Mouse (Mus musculus): ENCODE measurements around the gene Elmod3.

DNA sequence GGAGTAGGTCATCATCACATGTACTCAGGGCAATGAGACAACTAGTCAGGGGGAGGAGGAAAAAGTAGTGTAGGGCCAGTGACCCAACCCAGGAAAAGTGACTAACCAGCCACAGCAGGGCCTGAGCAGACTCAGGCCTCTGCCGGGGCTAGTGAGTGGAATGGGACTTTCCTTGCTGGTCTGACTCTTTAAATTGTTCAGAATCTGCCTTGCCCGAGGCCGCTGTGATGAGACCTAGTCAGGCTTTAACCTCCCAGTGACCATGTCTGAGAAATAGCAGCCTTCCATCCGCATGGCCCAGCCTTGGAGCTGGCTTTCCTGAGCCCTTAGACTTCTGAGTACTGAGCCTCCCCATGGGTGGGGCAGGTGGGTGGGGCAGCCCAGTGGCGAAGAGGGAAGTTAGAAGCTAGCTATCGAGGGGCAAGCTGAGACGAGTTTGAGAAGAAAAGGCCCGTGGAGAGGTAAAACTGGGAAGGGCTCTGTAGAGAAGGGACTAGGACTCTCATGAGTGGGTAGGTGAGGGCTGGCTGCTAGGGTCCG lies 49.1 kb downstream of the Elmod3 start:
- TF ChIP-seq CTCF (IDR thresholded peaks at IDR 0.05; ENCODE audit: borderline replicate concordance, control insufficient read depth, extremely low read depth, insufficient read depth, low read length, poor library complexity) (no peak), POLR2A (IDR thresholded peaks at IDR 0.05; ENCODE audit: control insufficient read depth, extremely low read depth, insufficient read depth, low read length, poor library complexity) (no peak)
